Mouse (Mus musculus): ENCODE measurements around the gene Mettl5. TPM values are rescaled to one million over a fixed set of nuclear protein-coding genes. Genes with fewer than 3 reads are reported as not detected.

The Mettl5 gene
- 69.0 TPM for polyA plus RNA-seq (2014; fragmentation: Illumina TruSeq; extraction: RNeasy Lipid Tissue Mini Kit (QIAGEN cat#74804); ENCODE audit: low read depth, low replicate concordance)

DNA sequence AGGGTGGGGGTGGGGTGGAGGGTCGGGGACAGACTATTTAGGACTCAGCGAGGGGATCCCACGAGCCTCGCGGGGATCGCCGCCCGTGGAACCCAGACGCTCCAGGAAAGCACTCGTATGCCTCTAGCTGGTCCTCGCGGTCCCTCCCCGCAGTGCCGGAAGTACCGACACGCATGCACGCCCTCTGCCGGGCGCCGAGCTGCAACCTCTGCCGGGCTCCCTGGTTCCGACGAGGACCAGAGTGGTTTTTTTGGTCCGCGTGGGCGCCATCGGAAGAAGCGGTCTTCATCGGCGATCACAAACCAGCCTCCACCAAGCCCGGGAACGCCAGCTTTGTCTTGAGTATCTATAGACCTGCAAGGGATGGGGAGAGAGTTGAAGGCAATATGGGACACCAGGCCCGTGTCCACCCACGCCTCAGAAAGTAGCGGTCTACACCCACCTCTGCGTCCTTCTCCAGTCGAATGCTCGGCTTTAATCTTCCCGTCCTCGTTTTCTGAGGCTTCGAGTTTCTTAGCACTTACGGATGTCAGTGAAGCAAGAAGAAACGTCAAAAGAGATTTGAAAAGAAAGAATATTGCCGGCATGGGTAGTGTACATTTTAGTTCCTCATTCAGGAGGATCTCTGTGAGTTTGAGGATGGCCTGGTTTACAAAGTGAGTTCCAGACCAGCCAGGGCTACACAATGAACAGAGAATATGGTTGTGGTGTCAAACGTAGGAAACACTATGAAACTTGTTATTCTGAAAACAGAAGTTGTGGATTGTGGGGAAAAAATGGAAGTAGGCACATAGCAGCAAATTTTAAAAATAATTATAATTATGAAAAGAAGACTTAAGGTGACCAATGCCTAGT lies at the start of gene Mettl5:
Gene Mettl5 (minus strand): TSS at position 165 of the 855 bp plus-strand sequence.

DNA sequence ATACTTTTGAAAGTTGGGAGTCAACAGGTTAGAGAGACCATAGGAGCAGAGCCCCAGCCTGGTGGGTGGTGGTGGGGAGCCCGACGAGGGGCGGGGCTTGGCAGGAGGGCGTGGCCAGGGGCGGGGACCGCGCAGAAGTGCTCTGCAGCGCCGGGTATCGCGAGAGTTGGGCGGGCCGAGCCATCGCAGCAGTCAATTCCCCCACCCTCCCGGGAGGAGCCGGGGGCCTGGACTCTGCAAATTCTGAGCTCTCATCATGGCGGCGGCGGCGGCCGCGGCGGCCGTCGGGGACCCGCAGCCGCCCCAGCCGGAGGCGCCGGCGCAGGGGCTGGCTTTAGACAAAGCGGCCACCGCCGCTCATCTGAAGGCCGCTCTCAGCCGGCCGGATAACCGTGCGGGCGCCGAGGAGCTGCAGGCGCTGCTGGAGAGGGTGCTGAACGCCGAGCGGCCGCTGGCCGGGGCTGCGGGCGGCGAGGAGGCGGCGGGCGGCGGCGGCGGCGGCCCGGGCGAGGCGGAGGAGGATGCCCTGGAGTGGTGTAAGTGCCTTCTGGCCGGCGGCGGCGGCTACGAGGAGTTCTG lies 11.7 kb upstream of the Mettl5 start, which contains the start of gene Ubr3:
Gene Ubr3 (plus strand): TSS at position 208 of the 579 bp plus-strand sequence.

DNA sequence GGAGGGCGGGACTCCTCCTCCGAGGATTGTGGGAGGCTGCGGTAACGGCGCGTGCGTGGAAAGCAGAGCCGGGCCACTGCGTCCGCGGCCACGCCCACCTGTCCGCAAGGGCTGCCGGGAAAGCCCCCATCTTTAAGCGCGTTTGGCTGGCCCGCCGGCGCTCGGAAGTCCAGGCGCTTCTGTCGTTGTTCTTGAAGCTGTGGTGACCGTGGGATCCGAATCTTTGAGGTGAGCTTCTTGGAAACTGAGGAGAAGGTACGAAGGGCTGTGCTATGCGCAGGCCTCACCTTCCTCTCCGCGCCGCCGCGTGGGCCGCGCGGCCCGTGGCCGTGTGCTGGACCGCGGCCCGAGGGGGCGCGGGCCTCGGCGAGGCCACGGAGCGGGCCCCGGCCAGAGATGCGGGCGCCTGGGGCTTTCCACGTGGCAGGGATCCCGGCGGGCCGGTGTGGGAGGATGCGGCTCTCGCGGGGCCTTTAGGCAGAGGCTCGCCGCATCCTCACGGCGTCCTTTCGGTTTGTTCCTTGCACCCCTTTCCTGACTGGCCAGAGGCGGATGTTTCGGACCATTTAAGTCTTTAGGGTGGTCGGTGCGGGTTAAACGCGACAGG lies 23.8 kb downstream of the Mettl5 start, which contains the start of gene Ssb:
Gene Ssb (plus strand): TSS at position 78 of the 607 bp plus-strand sequence.

DNA sequence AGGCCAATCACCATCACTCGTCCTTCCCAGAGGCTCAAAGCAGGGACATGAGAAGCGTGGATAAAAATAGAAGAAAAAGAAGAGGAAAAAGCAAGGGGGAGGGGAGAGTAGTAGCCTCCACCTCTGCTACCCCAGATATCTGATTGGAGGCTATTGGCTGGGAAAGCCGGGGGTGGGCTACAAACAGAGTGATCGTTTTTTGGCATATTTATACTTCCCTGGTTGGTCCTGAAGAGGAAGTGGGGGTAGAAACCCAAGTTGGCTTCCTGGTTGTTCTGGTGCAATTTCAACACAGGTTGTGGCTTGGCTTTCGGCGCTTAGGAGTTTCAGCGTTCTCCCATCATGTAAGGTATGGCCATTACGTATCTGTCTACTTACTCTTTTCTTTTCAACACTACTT lies 63.7 kb downstream of the Mettl5 start, which contains the start of gene Klhl23:
Gene Klhl23 (plus strand): TSS at position 234 of the 400 bp plus-strand sequence.

Other genes starting within 250 kb of the Mettl5 start
- 27.0 TPM for gene Bbs5, start 238.4 kb downstream of the Mettl5 start, polyA plus RNA-seq (2014; fragmentation: Illumina TruSeq; extraction: RNeasy Lipid Tissue Mini Kit (QIAGEN cat#74804); ENCODE audit: low read depth, low replicate concordance)
- not detected for gene Klhl41, start 215.5 kb downstream of the Mettl5 start, polyA plus RNA-seq (2014; fragmentation: Illumina TruSeq; extraction: RNeasy Lipid Tissue Mini Kit (QIAGEN cat#74804); ENCODE audit: low read depth, low replicate concordance)
- gene Fastkd1, start 172.1 kb downstream of the Mettl5 start, polyA plus RNA-seq (2014; fragmentation: Illumina TruSeq; extraction: RNeasy Lipid Tissue Mini Kit (QIAGEN cat#74804); ENCODE audit: low read depth, low replicate concordance): 62.6 TPM
- 342 TPM for gene Ppig, start 163.1 kb downstream of the Mettl5 start, polyA plus RNA-seq (2014; fragmentation: Illumina TruSeq; extraction: RNeasy Lipid Tissue Mini Kit (QIAGEN cat#74804); ENCODE audit: low read depth, low replicate concordance)
- 5.3 TPM for gene Ccdc173, start 96.0 kb downstream of the Mettl5 start, polyA plus RNA-seq (2014; fragmentation: Illumina TruSeq; extraction: RNeasy Lipid Tissue Mini Kit (QIAGEN cat#74804); ENCODE audit: low read depth, low replicate concordance)
- 71.4 TPM for gene Phospho2, start 96.0 kb downstream of the Mettl5 start, polyA plus RNA-seq (2014; fragmentation: Illumina TruSeq; extraction: RNeasy Lipid Tissue Mini Kit (QIAGEN cat#74804); ENCODE audit: low read depth, low replicate concordance)
- gene Klhl23, start 63.7 kb downstream of the Mettl5 start, polyA plus RNA-seq (2014; fragmentation: Illumina TruSeq; extraction: RNeasy Lipid Tissue Mini Kit (QIAGEN cat#74804); ENCODE audit: low read depth, low replicate concordance): 54.8 TPM
- 720 TPM for gene Ssb, start 24.1 kb downstream of the Mettl5 start, polyA plus RNA-seq (2014; fragmentation: Illumina TruSeq; extraction: RNeasy Lipid Tissue Mini Kit (QIAGEN cat#74804); ENCODE audit: low read depth, low replicate concordance)
- 107 TPM for gene Ubr3, start 11.6 kb upstream of the Mettl5 start, polyA plus RNA-seq (2014; fragmentation: Illumina TruSeq; extraction: RNeasy Lipid Tissue Mini Kit (QIAGEN cat#74804); ENCODE audit: low read depth, low replicate concordance)
- gene Myo3b, start 153.5 kb upstream of the Mettl5 start, polyA plus RNA-seq (2014; fragmentation: Illumina TruSeq; extraction: RNeasy Lipid Tissue Mini Kit (QIAGEN cat#74804); ENCODE audit: low read depth, low replicate concordance): not detected

Data from sigmoid colon, adult 10 weeks (tissue).